Mouse (Mus musculus): ENCODE data around the gene Gli2. TPM values are rescaled to one million over a fixed set of nuclear protein-coding genes. Genes with fewer than 3 reads are reported as not detected.
A peak's percentile ranks its signal among the peaks of the same experiment; 100 is the strongest.

Gene Gli2
- polyA plus RNA-seq, 1 experiment from 2014 or later, result 12.9 TPM

DNA sequence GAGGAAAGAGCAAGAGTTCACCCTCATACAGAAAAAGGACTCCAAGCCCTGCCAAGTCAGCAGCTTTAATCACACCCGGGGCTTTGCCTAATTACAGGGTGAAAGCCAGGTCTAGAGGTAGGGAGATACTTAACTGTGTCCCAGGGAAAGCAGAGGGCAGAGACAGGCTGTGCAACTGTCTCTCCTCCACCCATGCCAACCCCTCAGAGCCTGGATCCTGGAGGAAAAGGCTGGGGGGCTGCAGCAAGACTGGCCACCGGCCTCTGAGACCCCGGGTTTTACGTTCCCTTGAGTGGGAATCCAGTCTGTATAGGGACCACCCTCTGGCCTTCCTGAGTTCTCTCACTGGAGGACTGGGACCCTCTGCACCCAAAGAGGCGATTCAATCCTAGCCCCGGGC lies 4.9 kb downstream of the Gli2 start:
- DNase-seq (ENCODE audit: extremely low spot score, low spot score), result peak; percentile 49
- Histone ChIP-seq H3K36me3 (replicated peaks) (peaks cover 16% of the 10 kb centered on the region), H3K9me3 (no peaks in the 10 kb centered on the region), H3K4me3 (peak overlapping the region; percentile 71), H3K4me1 (peaks cover 75% of the 10 kb centered on the region), H3K27me3 (ENCODE audit: poor library complexity, severe bottlenecking) (peaks cover 36% of the 10 kb centered on the region), H3K27ac (peak overlapping the region; percentile 98)
- WGBS, result 1% methylated on average over 6 of the region's 6 CpGs

DNA sequence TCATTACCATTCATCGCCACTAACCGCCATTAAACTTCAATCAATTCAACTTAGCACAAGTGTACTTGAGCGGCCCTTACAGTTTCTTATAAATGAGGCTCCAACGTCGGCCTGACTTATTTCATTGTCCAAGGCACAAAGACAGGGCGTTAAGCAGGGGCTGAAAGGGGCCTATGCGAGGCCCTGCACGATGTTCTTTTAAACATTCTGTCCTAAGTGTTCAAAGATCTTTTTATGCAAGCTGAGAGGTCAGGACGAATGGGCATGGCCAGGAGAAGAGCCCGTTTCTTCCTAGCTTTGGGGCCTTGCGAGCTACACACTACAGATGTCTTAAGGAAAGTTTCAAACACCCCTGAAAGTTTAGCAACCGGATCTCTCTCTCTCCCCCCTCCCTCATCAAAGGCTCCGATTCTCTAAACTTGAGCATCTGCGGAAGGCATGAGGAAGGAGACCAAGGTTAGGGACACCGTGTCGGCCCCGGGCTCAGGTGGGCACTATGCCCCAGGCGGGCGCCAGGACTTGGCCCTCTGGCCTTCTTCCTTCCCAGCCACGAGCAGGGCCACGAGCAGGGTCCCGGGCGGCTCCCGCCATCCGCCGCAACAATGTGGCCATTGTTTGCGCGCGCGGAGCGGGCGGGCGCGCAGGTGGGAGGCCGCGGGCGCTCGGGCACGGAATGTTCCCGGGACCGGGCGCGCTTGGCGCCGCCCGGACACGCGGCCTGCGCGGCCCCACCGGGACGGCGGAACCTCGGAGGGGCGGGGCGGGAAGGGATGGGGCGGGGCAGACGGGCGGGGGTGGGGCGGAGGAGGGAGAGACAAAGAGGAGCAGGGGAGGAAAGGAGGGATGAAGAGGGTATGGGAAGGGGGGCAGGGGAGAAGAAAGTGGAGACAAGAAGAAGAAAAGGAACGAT lies 5.7 kb downstream of the Gli2 start:
- Histone ChIP-seq H3K36me3 (replicated peaks) (peaks cover 16% of the 10 kb centered on the region), H3K9me3 (no peaks in the 10 kb centered on the region), H3K4me1 (peaks cover 73% of the 10 kb centered on the region), H3K27me3 (ENCODE audit: poor library complexity, severe bottlenecking) (peaks cover 36% of the 10 kb centered on the region), H3K27ac (peak overlapping the region; percentile 98), H3K4me3 (peak overlapping the region; percentile 71)
- WGBS, result 3% methylated on average over 56 of the region's 61 CpGs
- DNase-seq (ENCODE audit: extremely low spot score, low spot score), result peak; percentile 69

- H3K4me3 ChIP-seq, result no peak overlapping the region
- peaks cover 32% of the 10 kb centered on the region for H3K4me1 ChIP-seq
- no peaks in the 10 kb centered on the region for H3K9me3 ChIP-seq
- 84% methylated on average over 1 of the region's 1 CpGs for WGBS
- H3K27ac ChIP-seq, result no peak overlapping the region
- DNase-seq (ENCODE audit: extremely low spot score, low spot score), result no peak
- H3K36me3 ChIP-seq (replicated peaks), result peaks cover 69% of the 10 kb centered on the region
- H3K27me3 ChIP-seq (ENCODE audit: poor library complexity, severe bottlenecking), result no peaks in the 10 kb centered on the region
Measured at GRCm38 (mm10) chr1:119038436-119038835, 15.0 kb downstream of the Gli2 start.

DNA sequence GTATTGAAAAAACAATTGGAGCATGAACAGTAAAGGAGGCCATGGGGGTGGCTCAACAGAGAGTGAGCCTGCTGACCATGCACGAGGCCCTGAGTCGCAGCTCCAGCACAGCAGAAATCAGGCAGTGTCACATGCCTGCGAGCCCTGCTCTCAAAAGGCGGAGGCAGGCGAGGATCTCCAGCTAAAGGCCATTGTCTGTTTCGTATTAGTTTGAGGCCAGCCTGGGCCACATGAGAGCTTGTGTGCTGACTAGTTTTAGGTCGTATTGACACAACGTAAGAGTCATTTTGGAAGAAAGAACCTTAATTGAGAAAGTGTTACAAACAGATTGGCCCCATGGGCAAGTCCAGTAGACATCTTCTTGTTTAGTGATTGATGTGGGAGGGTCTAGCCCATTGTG lies 17.5 kb downstream of the Gli2 start:
- no peak overlapping the region for H3K4me3 ChIP-seq
- H3K27ac ChIP-seq, result peak overlapping the region; percentile 27
- no peak for DNase-seq (ENCODE audit: extremely low spot score, low spot score)
- H3K9me3 ChIP-seq, result no peaks in the 10 kb centered on the region
- WGBS, result 51% methylated on average over 8 of the region's 8 CpGs
- H3K27me3 ChIP-seq (ENCODE audit: poor library complexity, severe bottlenecking), result no peaks in the 10 kb centered on the region
- peaks cover 54% of the 10 kb centered on the region for H3K4me1 ChIP-seq
- peaks cover 59% of the 10 kb centered on the region for H3K36me3 ChIP-seq (replicated peaks)

DNA sequence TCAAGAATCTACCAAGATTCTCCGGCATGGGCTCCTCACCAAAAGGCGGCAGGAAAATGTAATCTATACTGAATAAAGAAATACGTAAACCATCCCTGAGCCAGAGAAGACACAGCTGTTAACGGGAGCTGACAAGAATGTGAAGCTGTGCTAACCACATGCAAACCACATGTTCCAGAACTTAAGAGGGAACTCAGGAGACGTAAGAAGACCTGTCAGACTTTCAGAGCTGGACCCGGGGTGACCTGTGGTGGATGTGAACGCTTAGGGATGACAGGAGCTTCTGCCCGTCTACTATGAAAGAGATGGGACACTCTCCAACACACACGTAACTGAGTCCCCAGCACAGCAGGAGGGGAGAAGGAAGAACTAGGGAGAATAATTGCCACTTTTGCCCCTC lies 18.1 kb downstream of the Gli2 start:
- H3K27ac ChIP-seq, result peak overlapping the region; percentile 27; the same call in 1 of the 2 replicates
- 58% methylated on average over 9 of the region's 9 CpGs for WGBS
- H3K36me3 ChIP-seq (replicated peaks), result peaks cover 57% of the 10 kb centered on the region
- no peaks in the 10 kb centered on the region for H3K9me3 ChIP-seq
- no peaks in the 10 kb centered on the region for H3K27me3 ChIP-seq (ENCODE audit: poor library complexity, severe bottlenecking)
- DNase-seq (ENCODE audit: extremely low spot score, low spot score), result no peak
- no peak overlapping the region for H3K4me3 ChIP-seq
- peaks cover 54% of the 10 kb centered on the region for H3K4me1 ChIP-seq

GRCm38 (mm10) chr1:119034163-119034705 lies 19.2 kb downstream of the Gli2 start:
- H3K9me3 ChIP-seq, result no peaks in the 10 kb centered on the region
- 42% methylated on average over 13 of the region's 13 CpGs for WGBS
- DNase-seq (ENCODE audit: extremely low spot score, low spot score), result no peak
- H3K36me3 ChIP-seq (replicated peaks), result peaks cover 57% of the 10 kb centered on the region
- peak overlapping the region; percentile 15; the same call in 1 of the 2 replicates for H3K4me3 ChIP-seq
- no peaks in the 10 kb centered on the region for H3K27me3 ChIP-seq (ENCODE audit: poor library complexity, severe bottlenecking)
- H3K27ac ChIP-seq, result peak overlapping the region; percentile 86
- peaks cover 62% of the 10 kb centered on the region for H3K4me1 ChIP-seq

- no peaks in the 10 kb centered on the region for H3K9me3 ChIP-seq
- peak overlapping the region; percentile 86 for H3K27ac ChIP-seq
- peaks cover 62% of the 10 kb centered on the region for H3K4me1 ChIP-seq
- WGBS, result 47% methylated on average over 3 of the region's 3 CpGs
- DNase-seq (ENCODE audit: extremely low spot score, low spot score), result peak; percentile 71
- peaks cover 58% of the 10 kb centered on the region for H3K36me3 ChIP-seq (replicated peaks)
- H3K4me3 ChIP-seq, result peak overlapping the region; percentile 15; the same call in 1 of the 2 replicates
- no peaks in the 10 kb centered on the region for H3K27me3 ChIP-seq (ENCODE audit: poor library complexity, severe bottlenecking)
Measured at GRCm38 (mm10) chr1:119033450-119034162, 19.8 kb downstream of the Gli2 start.

DNA sequence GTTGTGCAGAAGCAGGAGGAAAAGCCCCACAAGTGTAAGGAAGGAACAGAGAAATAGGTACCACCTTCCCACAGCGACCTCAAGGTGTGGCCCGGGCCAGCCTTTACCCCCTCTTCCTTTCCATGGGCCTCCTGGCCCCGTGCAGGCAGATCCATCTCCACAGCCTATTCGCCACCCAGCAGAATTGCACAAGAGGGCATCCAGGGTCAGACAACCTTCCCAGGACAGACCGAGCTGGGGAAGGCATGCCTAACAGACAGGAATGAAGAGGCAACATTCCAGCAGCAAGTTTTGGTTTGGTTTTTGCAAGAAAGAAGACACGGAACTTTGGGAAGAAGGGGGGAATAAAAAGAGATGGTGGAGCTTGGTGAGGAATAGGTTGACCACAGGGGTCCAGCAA lies 22.2 kb downstream of the Gli2 start:
- Histone ChIP-seq H3K27me3 (ENCODE audit: poor library complexity, severe bottlenecking) (no peaks in the 10 kb centered on the region), H3K36me3 (replicated peaks) (peaks cover 47% of the 10 kb centered on the region), H3K27ac (no peak overlapping the region), H3K4me1 (peaks cover 70% of the 10 kb centered on the region), H3K9me3 (peaks cover 6% of the 10 kb centered on the region; the same call in 1 of the 2 replicates), H3K4me3 (no peak overlapping the region)
- WGBS, result 84% methylated on average over 6 of the region's 6 CpGs
- DNase-seq (ENCODE audit: extremely low spot score, low spot score), result no peak

GRCm38 (mm10) chr1:119025647-119026358 lies 27.6 kb downstream of the Gli2 start:
- Histone ChIP-seq H3K27me3 (ENCODE audit: poor library complexity, severe bottlenecking) (no peaks in the 10 kb centered on the region), H3K27ac (peak overlapping the region; percentile 8), H3K36me3 (replicated peaks) (peaks cover 76% of the 10 kb centered on the region), H3K9me3 (peaks cover 6% of the 10 kb centered on the region; the same call in 1 of the 2 replicates), H3K4me1 (peaks cover 41% of the 10 kb centered on the region), H3K4me3 (no peak overlapping the region)
- DNase-seq (ENCODE audit: extremely low spot score, low spot score), result no peak
- WGBS, result 59% methylated on average over 8 of the region's 8 CpGs

GRCm38 (mm10) chr1:119022311-119022710 lies 31.1 kb downstream of the Gli2 start:
- Histone ChIP-seq H3K27me3 (ENCODE audit: poor library complexity, severe bottlenecking) (no peaks in the 10 kb centered on the region), H3K4me3 (no peak overlapping the region), H3K4me1 (peaks cover 31% of the 10 kb centered on the region), H3K27ac (no peak overlapping the region), H3K9me3 (no peaks in the 10 kb centered on the region), H3K36me3 (replicated peaks) (peaks cover 52% of the 10 kb centered on the region)
- WGBS, result 95% methylated on average over 1 of the region's 1 CpGs
- no peak for DNase-seq (ENCODE audit: extremely low spot score, low spot score)

- DNase-seq (ENCODE audit: extremely low spot score, low spot score), result no peak
- Histone ChIP-seq H3K27me3 (ENCODE audit: poor library complexity, severe bottlenecking) (no peaks in the 10 kb centered on the region), H3K4me1 (peaks cover 11% of the 10 kb centered on the region), H3K36me3 (replicated peaks) (peaks cover 48% of the 10 kb centered on the region), H3K9me3 (no peaks in the 10 kb centered on the region), H3K4me3 (no peak overlapping the region), H3K27ac (no peak overlapping the region)
- WGBS, result 87% methylated on average over 2 of the region's 2 CpGs
Measured at GRCm38 (mm10) chr1:119020092-119020491, 33.3 kb downstream of the Gli2 start.

DNA sequence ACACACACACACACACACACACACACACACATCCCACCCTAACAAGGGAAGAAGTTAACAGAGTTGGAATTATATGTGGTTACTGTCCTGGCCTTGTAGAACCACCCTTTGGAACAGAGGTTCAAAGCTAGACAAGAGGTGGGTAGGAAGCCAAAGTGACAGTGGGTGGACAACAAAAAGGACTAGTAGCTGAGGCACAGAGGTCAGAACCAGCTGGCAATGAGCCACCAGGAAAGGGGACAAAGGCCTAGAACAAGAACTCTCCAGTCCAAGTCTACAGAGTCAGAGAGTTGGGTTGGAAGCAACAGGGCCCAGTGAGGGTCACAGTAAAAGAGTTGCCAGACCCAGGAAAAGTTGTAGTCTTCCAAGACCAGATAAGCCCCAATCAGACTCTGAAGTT lies 34.4 kb downstream of the Gli2 start:
- Histone ChIP-seq H3K9me3 (no peaks in the 10 kb centered on the region), H3K4me1 (peaks cover 9% of the 10 kb centered on the region), H3K27ac (no peak overlapping the region), H3K27me3 (ENCODE audit: poor library complexity, severe bottlenecking) (no peaks in the 10 kb centered on the region), H3K4me3 (no peak overlapping the region), H3K36me3 (replicated peaks) (peaks cover 48% of the 10 kb centered on the region)
- no peak for DNase-seq (ENCODE audit: extremely low spot score, low spot score)
